Mouse (Mus musculus): ENCODE data around the gene Zmynd15.

- no peak for TF ChIP-seq CTCF (IDR thresholded peaks at IDR 0.05; ENCODE audit: low read depth)
- TF ChIP-seq EP300 (IDR thresholded peaks at IDR 0.05; ENCODE audit: low read depth): no peak
These were observed 8.3 kb upstream of the Zmynd15 start for GRCm38 (mm10) chr11:70450926-70451325.

Data from heart, postnatal 0 days (tissue).